Mouse (Mus musculus): ENCODE measurements around the gene Kcnh1. TPM values are rescaled to one million over a fixed set of nuclear protein-coding genes. Genes with fewer than 3 reads are reported as not detected.

Gene Kcnh1
- polyA plus RNA-seq, 1 experiment from 2014 or later, result 0.59 TPM

DNA sequence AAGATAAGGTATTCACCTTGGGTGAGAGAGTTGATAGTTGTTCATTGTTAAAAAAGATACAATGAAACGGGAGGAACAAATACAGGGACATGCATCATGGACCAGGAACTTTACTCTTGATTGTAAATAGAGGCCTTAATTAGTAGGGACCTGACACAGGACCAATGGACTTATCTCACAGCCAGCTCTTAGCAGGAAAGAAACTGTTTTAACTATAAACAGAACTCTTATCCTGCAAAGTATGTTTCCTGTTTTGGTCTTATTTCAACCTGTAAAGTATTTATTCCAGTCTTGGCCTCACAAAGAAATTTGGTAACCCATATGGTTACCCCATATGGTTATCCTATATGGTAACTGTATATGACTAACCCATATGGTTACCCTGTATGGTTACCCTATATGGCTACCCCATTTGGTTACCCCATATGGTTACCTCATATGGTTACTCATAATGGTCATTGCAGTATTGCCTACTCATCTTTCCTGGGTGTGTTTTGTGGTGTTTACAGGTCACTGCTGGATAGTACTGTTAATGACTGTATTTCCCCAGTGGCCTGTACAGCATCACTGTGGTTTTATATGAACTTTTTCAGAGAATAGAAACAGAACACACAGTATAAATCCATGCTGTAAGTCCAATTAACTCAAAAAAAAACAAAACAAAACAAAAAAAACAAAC is 125.0 kb downstream of the Kcnh1 start:
- no peak for ATAC-seq (ENCODE audit: insufficient number of reproducible peaks, insufficient read depth, low FRiP score, low TSS enrichment, low read depth)

DNA sequence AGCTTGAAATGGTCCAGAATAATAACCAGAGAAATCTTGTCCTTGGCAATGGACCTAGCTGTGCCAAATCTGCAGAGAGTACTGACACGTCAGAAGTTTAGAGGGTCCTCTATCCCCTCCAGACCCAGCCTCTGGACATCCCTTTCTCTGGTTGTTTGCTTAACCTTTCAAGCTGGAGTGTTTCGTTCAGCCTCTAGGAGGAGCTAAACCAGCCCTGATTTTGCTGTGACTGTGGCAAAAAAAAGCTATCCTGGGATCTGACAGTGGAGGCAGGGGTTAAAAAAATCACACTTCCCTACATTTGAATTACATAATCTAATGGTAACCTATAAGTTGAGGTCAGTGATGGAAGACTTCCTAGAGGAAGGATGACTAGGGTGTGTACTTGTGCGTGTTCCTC is 133.6 kb downstream of the Kcnh1 start:
- Histone ChIP-seq H3K27ac (no peak overlapping the region), H3K27me3 (no peaks in the 10 kb centered on the region), H3K9ac (replicated peaks) (no peak overlapping the region), H3K36me3 (no peaks in the 10 kb centered on the region), H3K4me2 (no peak overlapping the region), H3K9me3 (no peaks in the 10 kb centered on the region; the same call in 1 of the 2 replicates), H3K4me1 (replicated peaks) (0 out of 2 replicates have a peak, but pooled peaks cover 4% of the 10 kb centered on the region), H3K4me3 (replicated peaks) (no peak overlapping the region)
- WGBS, result 60% methylated on average over 3 of the region's 3 CpGs
- no peak for ATAC-seq (ENCODE audit: insufficient number of reproducible peaks, insufficient read depth, low FRiP score, low TSS enrichment, low read depth)

More for the DNA sequence above, 125.0 kb downstream of the Kcnh1 start:
- no peaks in the 10 kb centered on the region for H3K9me3 ChIP-seq
- peaks cover 19% of the 10 kb centered on the region for H3K4me1 ChIP-seq (replicated peaks)
- 62% methylated on average over 1 of the region's 1 CpGs for WGBS
- H3K36me3 ChIP-seq, result no peaks in the 10 kb centered on the region
- H3K4me2 ChIP-seq, result no peak overlapping the region
- H3K27me3 ChIP-seq, result no peaks in the 10 kb centered on the region
- H3K9ac ChIP-seq (replicated peaks), result no peak overlapping the region
- H3K27ac ChIP-seq, result no peak overlapping the region
- no peak overlapping the region for H3K4me3 ChIP-seq (replicated peaks)

DNA sequence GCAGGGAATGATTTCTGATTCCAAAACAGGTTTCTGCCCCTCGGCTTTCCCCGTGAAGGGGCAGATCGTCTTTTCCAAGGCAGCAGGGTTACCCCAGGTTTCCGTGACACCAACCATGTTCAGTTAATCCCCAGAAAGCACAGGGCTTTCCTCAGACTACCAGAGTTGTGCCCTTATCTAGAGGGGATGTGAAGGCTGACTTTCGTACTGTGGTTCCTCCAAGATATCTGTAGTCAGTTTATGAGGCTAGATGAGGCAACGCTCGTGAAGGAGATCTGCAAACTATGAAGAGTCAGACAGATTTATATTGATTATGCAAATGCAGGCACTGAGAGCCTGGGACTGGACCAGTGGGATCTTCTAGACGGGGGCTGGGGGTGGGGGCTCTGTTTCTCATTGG is 136.5 kb downstream of the Kcnh1 start:
- no peak overlapping the region for H3K4me2 ChIP-seq
- H3K4me1 ChIP-seq (replicated peaks), result 0 out of 2 replicates have a peak, but pooled peaks cover 4% of the 10 kb centered on the region
- 84% methylated on average over 8 of the region's 8 CpGs for WGBS
- no peaks in the 10 kb centered on the region for H3K27me3 ChIP-seq
- H3K9ac ChIP-seq (replicated peaks), result no peak overlapping the region
- no peak for ATAC-seq (ENCODE audit: insufficient number of reproducible peaks, insufficient read depth, low FRiP score, low TSS enrichment, low read depth)
- H3K36me3 ChIP-seq, result no peaks in the 10 kb centered on the region
- no peak overlapping the region for H3K4me3 ChIP-seq (replicated peaks)
- peaks cover 3% of the 10 kb centered on the region; the same call in 1 of the 2 replicates for H3K9me3 ChIP-seq
- H3K27ac ChIP-seq, result no peak overlapping the region

DNA sequence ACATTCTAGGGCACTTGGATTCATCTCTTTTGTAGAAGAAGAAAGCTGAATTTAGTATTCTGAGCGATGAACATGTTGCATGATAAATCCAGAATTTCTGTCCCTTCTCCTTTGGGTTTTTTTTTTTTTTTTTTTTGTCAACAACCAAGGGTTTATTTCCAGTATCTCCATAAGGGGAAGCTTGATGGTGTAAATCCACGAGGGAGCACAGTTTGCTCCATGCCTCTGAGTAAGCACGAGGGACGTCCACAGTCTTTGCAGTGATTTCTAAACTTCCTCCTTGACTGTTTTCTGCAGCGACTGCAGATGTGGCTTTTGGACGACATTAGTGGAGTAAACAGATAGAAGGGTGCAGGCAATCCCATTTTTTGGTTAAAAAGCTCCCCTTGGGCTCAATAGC is 140.6 kb downstream of the Kcnh1 start:
- Histone ChIP-seq H3K9ac (replicated peaks) (no peak overlapping the region), H3K4me1 (replicated peaks) (0 out of 2 replicates have a peak, but pooled peaks cover 3% of the 10 kb centered on the region), H3K9me3 (peaks cover 6% of the 10 kb centered on the region; the same call in 1 of the 2 replicates), H3K36me3 (no peaks in the 10 kb centered on the region), H3K27me3 (no peaks in the 10 kb centered on the region), H3K4me3 (replicated peaks) (no peak overlapping the region), H3K4me2 (no peak overlapping the region), H3K27ac (no peak overlapping the region)
- 84% methylated on average over 6 of the region's 6 CpGs for WGBS
- no peak for ATAC-seq (ENCODE audit: insufficient number of reproducible peaks, insufficient read depth, low FRiP score, low TSS enrichment, low read depth)

DNA sequence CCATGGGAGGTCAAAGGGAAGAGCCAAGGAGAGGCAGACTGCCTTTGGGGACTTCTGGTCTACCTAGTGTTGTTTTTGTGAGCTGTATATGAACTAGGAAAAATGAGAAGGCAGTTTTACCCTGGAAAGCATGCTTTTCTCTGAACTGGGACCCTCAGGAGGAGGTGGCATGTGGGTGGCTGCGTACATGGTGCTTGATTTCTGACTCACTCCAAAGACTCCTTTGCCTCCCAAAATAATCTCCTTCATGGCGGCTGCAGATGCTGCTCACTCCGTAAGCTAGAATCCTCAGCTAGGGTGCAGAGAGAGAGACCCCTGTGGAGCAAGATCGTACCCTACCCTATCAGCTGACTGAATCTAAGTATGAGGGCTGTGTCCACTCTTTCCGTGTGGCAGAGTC is 145.5 kb downstream of the Kcnh1 start:
- H3K4me3 ChIP-seq (replicated peaks), result no peak overlapping the region
- peaks cover 12% of the 10 kb centered on the region; the same call in 1 of the 2 replicates for H3K9me3 ChIP-seq
- no peaks in the 10 kb centered on the region for H3K27me3 ChIP-seq
- H3K27ac ChIP-seq, result no peak overlapping the region
- no peak overlapping the region for H3K9ac ChIP-seq (replicated peaks)
- H3K4me2 ChIP-seq, result no peak overlapping the region
- 91% methylated on average over 5 of the region's 5 CpGs for WGBS
- no peak for ATAC-seq (ENCODE audit: insufficient number of reproducible peaks, insufficient read depth, low FRiP score, low TSS enrichment, low read depth)
- H3K36me3 ChIP-seq, result no peaks in the 10 kb centered on the region
- peaks cover 7% of the 10 kb centered on the region; the same call in 1 of the 2 replicates for H3K4me1 ChIP-seq (replicated peaks)

DNA sequence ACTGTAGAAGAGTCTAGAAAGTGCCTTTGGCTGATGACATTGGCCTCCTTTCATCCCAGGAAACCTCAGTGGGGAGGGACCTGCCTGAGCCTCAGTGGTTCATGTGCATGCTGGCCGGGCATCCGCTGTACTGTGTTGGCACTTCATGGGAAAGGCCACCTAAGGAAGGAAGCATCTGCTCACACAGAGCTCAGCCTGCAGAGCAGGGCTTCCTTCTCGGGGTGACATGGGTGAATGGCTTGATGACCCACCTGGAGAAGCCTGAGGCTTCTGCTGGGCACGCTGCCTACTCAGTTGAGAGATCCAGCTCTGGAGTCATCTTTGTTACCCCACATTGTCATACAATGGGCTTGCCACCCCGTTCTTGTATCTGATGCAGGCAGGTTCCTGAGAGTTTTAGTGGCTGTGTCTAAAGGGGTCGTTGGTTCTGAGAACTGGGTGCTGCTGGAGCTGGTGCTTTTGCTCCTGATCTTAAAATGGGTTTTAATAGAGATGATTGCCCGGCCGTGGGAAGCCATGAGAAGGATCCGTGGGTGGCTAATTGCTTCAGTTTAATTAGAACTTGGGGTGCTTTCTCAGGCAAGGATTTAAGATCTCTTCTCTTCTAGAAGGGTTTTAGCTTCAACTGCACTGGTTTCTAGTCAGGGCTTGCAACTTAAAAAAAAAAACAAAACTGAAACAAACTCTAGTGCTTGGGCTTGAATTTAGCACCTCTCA is 148.9 kb downstream of the Kcnh1 start:
- ATAC-seq (ENCODE audit: insufficient number of reproducible peaks, insufficient read depth, low FRiP score, low TSS enrichment, low read depth), result no peak
- Histone ChIP-seq H3K27me3 (no peaks in the 10 kb centered on the region), H3K36me3 (no peaks in the 10 kb centered on the region), H3K4me1 (replicated peaks) (peaks cover 10% of the 10 kb centered on the region; the same call in 1 of the 2 replicates), H3K27ac (no peak overlapping the region), H3K4me2 (no peak overlapping the region), H3K9ac (replicated peaks) (no peak overlapping the region), H3K9me3 (peaks cover 6% of the 10 kb centered on the region; the same call in 1 of the 2 replicates), H3K4me3 (replicated peaks) (no peak overlapping the region)
- 68% methylated on average over 9 of the region's 9 CpGs for WGBS

DNA sequence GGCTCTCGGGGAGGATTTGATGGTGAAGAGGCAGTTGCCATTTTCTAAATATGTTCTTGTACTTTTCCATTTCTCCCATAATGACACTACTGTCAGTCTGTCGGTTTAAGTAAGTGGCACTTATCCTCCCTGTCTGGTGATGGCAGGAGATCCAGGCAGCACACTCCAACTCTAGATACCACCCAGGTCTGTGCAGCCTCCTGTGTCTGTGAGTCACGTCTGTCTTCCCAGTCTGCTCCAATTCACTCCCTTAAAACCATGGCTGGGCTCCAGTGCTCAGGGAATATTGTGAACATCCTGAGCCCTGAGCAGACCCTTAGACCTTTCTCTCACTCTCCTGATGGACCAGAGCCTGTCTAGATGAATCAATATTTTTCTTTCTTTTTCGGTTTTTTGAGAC is 151.2 kb downstream of the Kcnh1 start:
- Histone ChIP-seq H3K4me2 (no peak overlapping the region), H3K9me3 (peaks cover 6% of the 10 kb centered on the region; the same call in 1 of the 2 replicates), H3K27ac (no peak overlapping the region), H3K4me1 (replicated peaks) (peaks cover 7% of the 10 kb centered on the region; the same call in 1 of the 2 replicates), H3K36me3 (no peaks in the 10 kb centered on the region), H3K9ac (replicated peaks) (no peak overlapping the region), H3K4me3 (replicated peaks) (no peak overlapping the region), H3K27me3 (no peaks in the 10 kb centered on the region)
- WGBS, result 84% methylated on average over 4 of the region's 4 CpGs
- no peak for ATAC-seq (ENCODE audit: insufficient number of reproducible peaks, insufficient read depth, low FRiP score, low TSS enrichment, low read depth)

DNA sequence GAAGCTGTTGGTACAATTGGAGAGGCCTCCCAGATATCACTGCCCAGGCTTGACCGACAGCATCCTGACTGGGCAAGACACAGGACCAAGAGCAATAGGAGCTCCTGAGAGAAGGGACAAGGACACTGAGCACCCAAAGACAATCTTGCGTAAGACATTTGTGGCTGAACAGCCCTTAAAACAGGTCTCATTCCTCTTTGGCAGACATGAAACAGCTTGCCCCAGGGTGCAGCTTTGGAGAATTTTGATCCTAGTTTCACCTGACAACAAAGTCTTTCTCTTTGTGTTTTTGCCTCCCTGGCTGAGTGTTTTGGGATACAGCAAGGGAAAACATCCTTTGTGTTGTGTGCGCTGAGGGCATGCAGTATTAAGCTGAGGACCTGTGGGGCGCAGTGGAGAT is 153.4 kb downstream of the Kcnh1 start:
- Histone ChIP-seq H3K4me3 (replicated peaks) (no peak overlapping the region), H3K27me3 (no peaks in the 10 kb centered on the region), H3K9ac (replicated peaks) (no peak overlapping the region), H3K4me1 (replicated peaks) (peaks cover 7% of the 10 kb centered on the region), H3K9me3 (no peaks in the 10 kb centered on the region), H3K36me3 (no peaks in the 10 kb centered on the region), H3K4me2 (no peak overlapping the region), H3K27ac (no peak overlapping the region)
- no peak for ATAC-seq (ENCODE audit: insufficient number of reproducible peaks, insufficient read depth, low FRiP score, low TSS enrichment, low read depth)
- 92% methylated on average over 4 of the region's 4 CpGs for WGBS

DNA sequence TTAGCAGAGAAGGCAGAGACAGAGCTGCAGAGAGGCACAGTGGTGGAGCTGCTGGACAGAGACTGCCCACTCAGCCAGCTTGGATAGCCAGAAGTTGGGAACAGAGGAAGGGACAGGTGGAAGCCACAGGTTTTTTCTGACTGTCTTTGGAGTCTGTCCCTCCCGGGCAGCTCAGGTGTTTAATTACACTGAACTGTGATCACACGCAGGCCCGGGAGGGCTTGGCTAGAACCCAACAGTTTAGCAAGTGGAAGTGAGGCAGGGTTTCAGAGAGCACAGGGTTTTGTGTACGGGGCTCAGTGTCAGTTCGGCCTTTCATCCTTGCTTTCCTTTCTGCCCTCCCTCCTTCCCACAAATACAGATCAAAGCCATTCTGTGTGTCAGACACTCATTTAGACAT is 156.8 kb downstream of the Kcnh1 start:
- Histone ChIP-seq H3K36me3 (no peaks in the 10 kb centered on the region), H3K9ac (replicated peaks) (no peak overlapping the region), H3K4me2 (no peak overlapping the region), H3K27me3 (no peaks in the 10 kb centered on the region), H3K9me3 (no peaks in the 10 kb centered on the region), H3K4me3 (replicated peaks) (no peak overlapping the region), H3K27ac (no peak overlapping the region), H3K4me1 (replicated peaks) (no peaks in the 10 kb centered on the region; the same call in 1 of the 2 replicates)
- ATAC-seq (ENCODE audit: insufficient number of reproducible peaks, insufficient read depth, low FRiP score, low TSS enrichment, low read depth), result no peak
- WGBS, result 63% methylated on average over 5 of the region's 5 CpGs

DNA sequence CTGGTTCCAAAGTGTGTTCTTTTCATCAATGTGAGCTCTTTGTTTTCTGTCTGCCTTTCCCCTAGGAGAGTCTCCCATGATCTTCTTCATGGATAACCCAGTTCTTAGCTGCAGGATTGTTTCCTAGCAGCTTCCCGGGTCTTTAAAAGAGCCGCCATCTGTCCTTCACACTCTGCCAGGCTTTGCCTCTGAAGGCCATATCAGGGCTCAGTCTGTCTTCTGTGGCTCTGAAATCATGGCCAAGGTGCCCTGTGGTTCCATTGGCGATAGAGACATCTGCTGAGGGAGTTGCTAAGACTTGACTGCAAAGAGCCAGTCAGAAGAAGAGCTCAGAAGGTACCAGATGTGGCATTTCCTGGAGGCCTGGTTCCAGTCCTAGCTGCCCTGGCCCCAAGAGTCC is 165.7 kb downstream of the Kcnh1 start:
- Histone ChIP-seq H3K36me3 (no peaks in the 10 kb centered on the region), H3K9ac (replicated peaks) (no peak overlapping the region), H3K4me2 (no peak overlapping the region), H3K9me3 (no peaks in the 10 kb centered on the region), H3K4me3 (replicated peaks) (no peak overlapping the region), H3K27ac (no peak overlapping the region), H3K4me1 (replicated peaks) (no peaks in the 10 kb centered on the region), H3K27me3 (no peaks in the 10 kb centered on the region)
- no peak for ATAC-seq (ENCODE audit: insufficient number of reproducible peaks, insufficient read depth, low FRiP score, low TSS enrichment, low read depth)
- 92% methylated on average over 3 of the region's 3 CpGs for WGBS

DNA sequence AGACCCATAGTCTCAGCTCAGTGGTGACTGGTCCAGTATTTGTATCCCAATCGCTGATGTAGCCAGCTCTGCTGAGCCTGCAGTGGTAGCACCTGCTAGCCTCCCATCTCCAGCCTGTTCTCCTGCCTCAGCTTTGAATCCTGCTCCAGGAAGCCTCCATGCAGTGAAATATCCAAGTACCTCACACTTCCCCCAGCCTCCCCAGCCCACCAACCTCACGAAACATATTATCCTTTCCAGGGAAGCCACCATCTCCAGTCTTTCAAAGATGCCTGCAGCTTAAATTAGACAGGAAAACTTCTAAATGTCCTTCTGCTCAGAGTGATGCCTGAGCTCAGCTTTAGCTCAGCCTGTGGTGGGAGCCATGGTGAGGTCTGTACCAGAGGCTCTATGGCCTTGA is 168.6 kb downstream of the Kcnh1 start:
- Histone ChIP-seq H3K9me3 (no peaks in the 10 kb centered on the region), H3K9ac (replicated peaks) (no peak overlapping the region)
- 81% methylated on average over 2 of the region's 2 CpGs for WGBS

More for the DNA sequence above, 168.6 kb downstream of the Kcnh1 start:
- Histone ChIP-seq H3K4me3 (replicated peaks) (no peak overlapping the region), H3K27ac (no peak overlapping the region), H3K4me2 (no peak overlapping the region), H3K4me1 (replicated peaks) (no peaks in the 10 kb centered on the region), H3K27me3 (no peaks in the 10 kb centered on the region), H3K36me3 (no peaks in the 10 kb centered on the region)
- no peak for ATAC-seq (ENCODE audit: insufficient number of reproducible peaks, insufficient read depth, low FRiP score, low TSS enrichment, low read depth)

All from limb, embryonic 12.5 days (tissue).